Mouse (Mus musculus): Measurements from ENCODE around the gene Usp28. TPM values are rescaled to one million over a fixed set of nuclear protein-coding genes. Genes with fewer than 3 reads are reported as not detected.

Gene Usp28
- polyA plus RNA-seq, 1 experiment from 2014 or later = 12.1 TPM

GRCm38 (mm10) chr9:48999256-48999655 lies 14.1 kb downstream of the Usp28 start:
- ATAC-seq (replicated peaks; ENCODE audit: low FRiP score, low read depth) (no peak), DNase-seq (ENCODE audit: low spot score) (peak; percentile 6)
- 75% methylated on average over 6 of the region's 6 CpGs for WGBS
- H3K36me3 ChIP-seq (ENCODE audit: insufficient read depth, low read length) = peaks cover 21% of the 10 kb centered on the region
- no peak overlapping the region for H3K4me2 ChIP-seq (ENCODE audit: low read length)
- H3K9ac ChIP-seq (ENCODE audit: low read depth, low read length) = no peak overlapping the region
- H3K27ac ChIP-seq = no peak overlapping the region
- no peak for TF ChIP-seq CTCF (IDR thresholded peaks at IDR 0.05; ENCODE audit: low read depth)
- no peaks in the 10 kb centered on the region for H3K4me1 ChIP-seq (replicated peaks; ENCODE audit: insufficient read depth, low read length)
- H3K4me3 ChIP-seq (replicated peaks; ENCODE audit: low read depth, low read length) = no peak overlapping the region
- H3K9me3 ChIP-seq (replicated peaks; ENCODE audit: low read length) = no peaks in the 10 kb centered on the region
- H3K27me3 ChIP-seq (ENCODE audit: insufficient read depth, low read length) = no peaks in the 10 kb centered on the region

- 61% methylated on average over 7 of the region's 7 CpGs for WGBS
- H3K9me3 ChIP-seq (replicated peaks; ENCODE audit: low read length) = no peaks in the 10 kb centered on the region
- H3K9ac ChIP-seq (ENCODE audit: low read depth, low read length) = no peak overlapping the region
- peaks cover 36% of the 10 kb centered on the region for H3K36me3 ChIP-seq (ENCODE audit: insufficient read depth, low read length)
- TF ChIP-seq CTCF (IDR thresholded peaks at IDR 0.05; ENCODE audit: low read depth) = no peak
- no peak overlapping the region for H3K27ac ChIP-seq
- H3K4me1 ChIP-seq (replicated peaks; ENCODE audit: insufficient read depth, low read length) = no peaks in the 10 kb centered on the region
- H3K27me3 ChIP-seq (ENCODE audit: insufficient read depth, low read length) = no peaks in the 10 kb centered on the region
- DNase-seq (ENCODE audit: low spot score) = no peak
- no peak overlapping the region for H3K4me2 ChIP-seq (ENCODE audit: low read length)
- no peak for ATAC-seq (replicated peaks; ENCODE audit: low FRiP score, low read depth)
- no peak overlapping the region for H3K4me3 ChIP-seq (replicated peaks; ENCODE audit: low read depth, low read length)
Measured at GRCm38 (mm10) chr9:49015824-49016223, 30.6 kb downstream of the Usp28 start.

DNA sequence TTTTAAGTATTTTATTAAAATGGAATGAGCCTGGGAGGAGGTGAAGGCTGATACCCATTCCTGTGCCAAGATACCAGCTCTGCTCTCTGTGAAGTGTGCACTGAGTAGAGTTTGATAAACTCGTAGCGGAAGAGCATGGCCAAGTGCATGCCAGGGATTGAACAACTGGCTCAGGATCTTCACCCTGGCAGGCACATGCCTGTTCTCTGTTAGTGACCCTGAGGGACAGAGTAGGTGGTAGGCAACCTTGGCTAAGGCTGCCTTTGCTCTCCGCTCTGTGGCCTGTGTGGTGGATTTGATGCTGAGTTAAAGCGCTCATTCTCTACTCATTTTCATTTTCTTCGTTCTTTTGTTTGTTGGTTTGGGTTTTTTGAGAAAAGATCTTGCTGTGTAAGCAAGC lies 36.1 kb downstream of the Usp28 start:
- Histone ChIP-seq H3K9ac (ENCODE audit: low read depth, low read length) (no peak overlapping the region), H3K36me3 (ENCODE audit: insufficient read depth, low read length) (peaks cover 16% of the 10 kb centered on the region), H3K9me3 (replicated peaks; ENCODE audit: low read length) (no peaks in the 10 kb centered on the region), H3K27me3 (ENCODE audit: insufficient read depth, low read length) (no peaks in the 10 kb centered on the region), H3K27ac (no peak overlapping the region), H3K4me2 (ENCODE audit: low read length) (no peak overlapping the region), H3K4me1 (replicated peaks; ENCODE audit: insufficient read depth, low read length) (no peaks in the 10 kb centered on the region), H3K4me3 (replicated peaks; ENCODE audit: low read depth, low read length) (no peak overlapping the region)
- TF ChIP-seq CTCF (IDR thresholded peaks at IDR 0.05; ENCODE audit: low read depth) = no peak
- DNase-seq (ENCODE audit: low spot score) = no peak
- WGBS = 94% methylated on average over 5 of the region's 5 CpGs
- no peak for ATAC-seq (replicated peaks; ENCODE audit: low FRiP score, low read depth)

DNA sequence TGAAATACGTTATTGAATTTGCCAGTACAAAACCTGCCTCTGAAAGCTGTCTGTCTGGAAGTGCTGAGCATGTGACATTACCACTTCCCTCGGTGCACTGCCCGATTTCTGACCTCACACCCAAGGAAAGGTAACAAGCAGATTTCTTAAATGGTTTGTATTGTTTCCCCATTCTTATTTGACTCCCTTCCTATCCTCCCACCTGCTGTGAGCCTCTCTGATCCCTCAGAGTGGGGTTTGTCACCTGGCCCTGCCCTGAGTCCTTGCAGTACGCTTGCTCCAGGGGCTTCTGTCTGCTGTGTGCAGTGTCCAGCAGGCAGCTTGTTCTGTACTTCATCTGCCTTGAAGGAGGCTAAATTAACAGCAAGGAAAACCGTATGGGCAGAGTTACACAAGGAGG lies 38.8 kb downstream of the Usp28 start:
- Histone ChIP-seq H3K4me1 (replicated peaks; ENCODE audit: insufficient read depth, low read length) (no peaks in the 10 kb centered on the region), H3K36me3 (ENCODE audit: insufficient read depth, low read length) (peaks cover 22% of the 10 kb centered on the region), H3K4me3 (replicated peaks; ENCODE audit: low read depth, low read length) (no peak overlapping the region), H3K27ac (no peak overlapping the region), H3K4me2 (ENCODE audit: low read length) (no peak overlapping the region), H3K9me3 (replicated peaks; ENCODE audit: low read length) (no peaks in the 10 kb centered on the region), H3K27me3 (ENCODE audit: insufficient read depth, low read length) (no peaks in the 10 kb centered on the region), H3K9ac (ENCODE audit: low read depth, low read length) (no peak overlapping the region)
- 89% methylated on average over 5 of the region's 5 CpGs for WGBS
- no peak for TF ChIP-seq CTCF (IDR thresholded peaks at IDR 0.05; ENCODE audit: low read depth)
- ATAC-seq (replicated peaks; ENCODE audit: low FRiP score, low read depth) = no peak
- no peak for DNase-seq (ENCODE audit: low spot score)

DNA sequence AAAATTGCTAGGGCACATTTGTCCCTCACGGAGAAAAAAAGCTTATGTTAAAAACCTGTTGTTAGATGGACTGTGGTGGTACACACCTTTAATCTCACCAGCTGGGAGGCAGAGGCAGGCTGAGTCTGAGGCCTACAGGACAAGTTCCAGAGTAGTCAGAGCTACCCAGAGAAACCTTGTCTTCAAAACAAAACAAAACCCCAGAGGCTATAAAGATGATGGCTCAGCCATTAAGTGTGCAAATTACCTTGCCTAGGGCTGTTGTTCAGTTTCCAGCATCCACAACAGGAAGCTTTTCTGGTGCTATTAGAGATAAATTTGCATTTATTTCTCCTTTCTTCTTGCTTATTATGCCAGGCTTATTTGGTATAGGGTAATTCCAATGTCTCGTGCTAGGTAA lies 39.4 kb downstream of the Usp28 start:
- Histone ChIP-seq H3K4me3 (replicated peaks; ENCODE audit: low read depth, low read length) (no peak overlapping the region), H3K27me3 (ENCODE audit: insufficient read depth, low read length) (no peaks in the 10 kb centered on the region), H3K27ac (no peak overlapping the region), H3K4me1 (replicated peaks; ENCODE audit: insufficient read depth, low read length) (no peaks in the 10 kb centered on the region), H3K36me3 (ENCODE audit: insufficient read depth, low read length) (peaks cover 28% of the 10 kb centered on the region), H3K9me3 (replicated peaks; ENCODE audit: low read length) (no peaks in the 10 kb centered on the region), H3K4me2 (ENCODE audit: low read length) (no peak overlapping the region), H3K9ac (ENCODE audit: low read depth, low read length) (no peak overlapping the region)
- TF ChIP-seq CTCF (IDR thresholded peaks at IDR 0.05; ENCODE audit: low read depth) = no peak
- DNase-seq (ENCODE audit: low spot score) = no peak
- WGBS = 82% methylated on average over 2 of the region's 2 CpGs
- ATAC-seq (replicated peaks; ENCODE audit: low FRiP score, low read depth) = no peak

GRCm38 (mm10) chr9:49034764-49035163 lies 49.6 kb downstream of the Usp28 start:
- Histone ChIP-seq H3K4me3 (replicated peaks; ENCODE audit: low read depth, low read length) (no peak overlapping the region), H3K4me1 (replicated peaks; ENCODE audit: insufficient read depth, low read length) (no peaks in the 10 kb centered on the region), H3K36me3 (ENCODE audit: insufficient read depth, low read length) (peaks cover 50% of the 10 kb centered on the region), H3K9me3 (replicated peaks; ENCODE audit: low read length) (no peaks in the 10 kb centered on the region), H3K27me3 (ENCODE audit: insufficient read depth, low read length) (no peaks in the 10 kb centered on the region), H3K9ac (ENCODE audit: low read depth, low read length) (no peak overlapping the region), H3K27ac (no peak overlapping the region), H3K4me2 (ENCODE audit: low read length) (no peak overlapping the region)
- DNase-seq (ENCODE audit: low spot score) (no peak), ATAC-seq (replicated peaks; ENCODE audit: low FRiP score, low read depth) (no peak)
- TF ChIP-seq CTCF (IDR thresholded peaks at IDR 0.05; ENCODE audit: low read depth) = no peak
- 86% methylated on average over 4 of the region's 4 CpGs for WGBS

DNA sequence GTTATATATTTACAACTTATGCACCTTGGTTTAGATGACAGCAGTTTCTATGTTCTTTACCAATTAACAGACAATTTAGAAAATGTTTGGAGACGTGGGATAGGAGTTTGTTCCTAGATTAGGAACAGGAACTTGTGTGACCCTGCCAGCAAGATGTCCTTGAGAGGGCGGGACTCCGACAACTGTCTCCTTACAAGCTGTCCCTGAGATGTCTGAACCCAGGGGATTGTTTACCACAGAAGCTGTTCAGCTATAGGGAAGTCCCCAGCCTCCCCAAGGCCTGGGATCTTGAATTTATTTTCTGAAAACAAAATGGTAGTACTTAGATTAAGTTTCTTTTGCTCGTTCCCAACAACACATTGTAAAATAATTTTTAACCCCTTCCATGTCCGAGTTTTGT lies 65.7 kb downstream of the Usp28 start:
- no peaks in the 10 kb centered on the region for H3K27me3 ChIP-seq (ENCODE audit: insufficient read depth, low read length)
- H3K4me1 ChIP-seq (replicated peaks; ENCODE audit: insufficient read depth, low read length) = no peaks in the 10 kb centered on the region
- no peak overlapping the region for H3K4me3 ChIP-seq (replicated peaks; ENCODE audit: low read depth, low read length)
- WGBS = 69% methylated on average over 5 of the region's 5 CpGs
- ATAC-seq (replicated peaks; ENCODE audit: low FRiP score, low read depth) (no peak), DNase-seq (ENCODE audit: low spot score) (no peak)
- TF ChIP-seq CTCF (IDR thresholded peaks at IDR 0.05; ENCODE audit: low read depth) = no peak
- H3K9ac ChIP-seq (ENCODE audit: low read depth, low read length) = no peak overlapping the region
- no peaks in the 10 kb centered on the region for H3K9me3 ChIP-seq (replicated peaks; ENCODE audit: low read length)
- no peak overlapping the region for H3K4me2 ChIP-seq (ENCODE audit: low read length)
- no peaks in the 10 kb centered on the region for H3K36me3 ChIP-seq (ENCODE audit: insufficient read depth, low read length)
- H3K27ac ChIP-seq = no peak overlapping the region

All from kidney, postnatal 0 days (tissue).